Mouse (Mus musculus) spleen, postnatal 36 days (tissue): ENCODE measurements at regions not wholly inside any gene's neighbourhood (a gene's known extent, or its start where the extent isn't known, plus 50 kb on each side); places are given as distances from the start of the nearest gene placed in this dataset.

Experiments
- DNase-seq, 2 experiments: peaks; one replicate each; pipeline ENCODE4 v3.0.0; 2022; ENCODE audit warnings: low spot score in 2 of 2, mixed read lengths in 1 of 2

GRCm38 (mm10) chr8:12502856-12503255 lies 70.0 kb upstream of the Spaca7 start:
- no peak for DNase-seq

GRCm38 (mm10) chr8:12503344-12503743 lies 69.5 kb upstream of the Spaca7 start:
- no peak for DNase-seq

- no peak for DNase-seq
Measured at GRCm38 (mm10) chr8:12504240-12504639, 68.6 kb upstream of the Spaca7 start.

- no peak for DNase-seq
Measured at GRCm38 (mm10) chr8:12504777-12505176, 68.1 kb upstream of the Spaca7 start.

- no peak for DNase-seq
Measured at GRCm38 (mm10) chr8:12510233-12510632, 62.6 kb upstream of the Spaca7 start.

- no peak for DNase-seq
Measured at GRCm38 (mm10) chr8:12513042-12513441, 59.8 kb upstream of the Spaca7 start.

GRCm38 (mm10) chr8:12514138-12514537 lies 58.7 kb upstream of the Spaca7 start:
- no peak for DNase-seq

- DNase-seq: no peak
Measured at GRCm38 (mm10) chr8:12521636-12522035, 51.2 kb upstream of the Spaca7 start.
